Mouse (Mus musculus) kidney, adult 11 months (tissue): ENCODE results near the gene Cdh3.
"Not testable (repeated sequence)": the region's sequence is repeated elsewhere in the genome, so short reads cannot be mapped to it uniquely, and the experiment has no call there.

ENCODE experiments used
- DNase-seq: peaks from one replicate; pipeline ENCODE4 v3.0.0; 2022

Gene Cdh3

DNA sequence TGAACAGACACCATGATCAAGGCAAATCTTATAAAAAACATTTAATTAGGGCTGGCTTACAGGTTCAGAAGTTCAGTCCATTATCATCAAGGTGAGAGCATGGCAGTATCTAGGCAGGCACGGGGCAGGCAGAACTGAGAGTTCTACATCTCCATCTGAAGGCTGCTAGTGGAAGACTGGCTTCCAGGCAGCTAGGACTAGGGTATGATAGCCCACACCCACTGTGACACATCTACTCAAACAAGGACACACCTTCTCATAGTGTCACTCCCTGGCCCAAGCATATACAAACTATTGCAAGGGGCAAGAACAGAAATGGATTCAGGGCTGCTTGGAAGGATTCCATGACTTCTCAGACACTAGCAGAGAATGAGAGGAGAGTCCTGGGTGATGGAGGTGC lies 61.5 kb downstream of the Cdh3 start:
- not testable (repeated sequence) for DNase-seq

DNA sequence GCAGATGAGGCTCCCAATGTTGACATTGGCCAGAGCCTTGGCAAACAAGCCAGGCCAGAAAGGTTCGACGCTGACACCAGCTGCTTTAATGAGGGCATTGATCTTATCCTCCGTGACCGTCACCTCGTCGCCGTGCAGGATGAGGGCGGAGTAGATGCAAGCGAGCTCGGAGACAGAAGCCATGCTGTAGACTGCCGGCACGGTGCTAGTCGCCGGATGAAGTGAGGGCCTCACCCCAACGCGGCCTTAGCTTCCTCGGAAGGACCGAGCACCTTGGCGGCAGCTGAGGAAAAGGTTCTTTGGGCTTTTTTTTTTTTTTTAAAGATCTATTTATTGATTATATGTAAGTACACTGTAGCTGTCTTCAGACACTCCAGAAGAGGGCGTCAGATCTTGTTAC lies 62.5 kb downstream of the Cdh3 start, which contains the start of gene Gm10073:
Gene Gm10073, minus strand, starts transcription at position 294 of the 400 bp plus-strand sequence.
- DNase-seq, result not testable (repeated sequence)

DNA sequence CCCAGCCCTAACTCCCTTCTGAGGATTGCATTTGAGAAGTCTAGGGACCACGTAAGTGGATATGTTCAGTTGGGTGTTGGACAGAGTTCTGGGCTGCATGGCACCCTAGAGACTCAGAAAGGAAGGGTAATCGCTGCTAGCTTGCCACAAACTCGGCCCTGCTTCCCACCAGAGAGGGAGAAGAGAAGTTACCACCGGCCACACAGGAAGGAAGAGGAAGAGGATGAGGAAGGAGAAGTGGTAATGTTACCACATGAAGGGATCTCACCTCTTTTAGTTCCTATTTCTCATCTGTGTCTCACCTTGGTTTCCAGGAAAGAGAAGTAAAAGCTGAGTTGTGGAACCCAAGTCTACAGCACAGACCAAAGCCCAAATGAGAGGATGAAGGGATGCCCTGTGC lies 63.6 kb downstream of the Cdh3 start:
- no peak for DNase-seq

DNA sequence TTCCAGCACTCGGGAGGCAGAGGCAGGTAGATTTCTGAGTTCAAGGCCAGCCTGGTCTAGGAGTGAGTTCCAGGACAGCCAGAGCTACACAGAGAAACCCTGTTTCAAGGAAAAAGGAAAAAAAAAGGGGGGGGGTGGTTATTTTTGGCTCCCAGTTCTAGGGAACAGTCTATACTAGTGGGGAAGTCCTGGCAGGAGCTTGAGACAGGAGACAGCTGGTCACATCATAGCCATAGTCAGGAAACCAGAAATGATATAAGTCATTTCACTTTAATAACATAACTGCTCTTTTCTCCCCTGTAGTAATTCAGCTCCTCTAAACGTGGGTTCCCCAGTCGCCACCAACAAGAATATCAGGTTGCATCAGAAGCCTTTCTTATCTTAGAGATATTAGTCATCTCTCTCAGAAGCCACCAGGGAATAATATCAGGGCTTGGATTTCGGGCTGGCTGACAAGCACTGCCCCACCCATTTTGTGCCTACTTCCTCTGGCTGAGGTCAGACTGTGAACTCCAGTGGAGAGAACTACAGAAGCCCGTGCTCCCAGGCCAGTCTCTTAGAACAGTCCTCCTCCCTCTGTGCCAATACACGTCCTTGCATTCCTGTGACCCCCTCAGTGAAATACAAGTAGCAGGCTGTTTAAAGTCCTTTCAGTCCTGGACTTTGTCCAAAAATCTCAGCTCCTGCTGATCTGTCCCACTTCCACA lies 66.3 kb downstream of the Cdh3 start:
- DNase-seq, result peak; percentile 57

DNA sequence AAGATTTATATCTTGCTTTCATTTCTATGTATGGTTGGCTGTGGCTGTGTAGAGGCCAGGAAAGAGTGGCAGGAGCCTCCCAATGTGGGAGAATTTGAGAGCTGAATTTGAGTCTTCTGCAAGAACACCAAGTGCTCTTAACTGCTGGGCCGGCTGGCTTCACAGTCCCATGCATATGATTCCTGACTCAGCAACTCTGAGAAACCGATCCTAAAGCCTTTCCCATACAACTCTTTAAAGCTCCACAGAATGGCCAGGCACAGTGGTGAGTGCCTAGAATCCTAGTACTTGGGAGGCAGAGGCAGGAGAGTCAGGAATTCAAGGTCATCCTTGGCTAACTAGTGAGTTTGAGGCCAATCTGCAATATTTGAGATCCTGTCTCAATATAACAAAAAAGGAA lies 68.8 kb downstream of the Cdh3 start:
- no peak for DNase-seq

DNA sequence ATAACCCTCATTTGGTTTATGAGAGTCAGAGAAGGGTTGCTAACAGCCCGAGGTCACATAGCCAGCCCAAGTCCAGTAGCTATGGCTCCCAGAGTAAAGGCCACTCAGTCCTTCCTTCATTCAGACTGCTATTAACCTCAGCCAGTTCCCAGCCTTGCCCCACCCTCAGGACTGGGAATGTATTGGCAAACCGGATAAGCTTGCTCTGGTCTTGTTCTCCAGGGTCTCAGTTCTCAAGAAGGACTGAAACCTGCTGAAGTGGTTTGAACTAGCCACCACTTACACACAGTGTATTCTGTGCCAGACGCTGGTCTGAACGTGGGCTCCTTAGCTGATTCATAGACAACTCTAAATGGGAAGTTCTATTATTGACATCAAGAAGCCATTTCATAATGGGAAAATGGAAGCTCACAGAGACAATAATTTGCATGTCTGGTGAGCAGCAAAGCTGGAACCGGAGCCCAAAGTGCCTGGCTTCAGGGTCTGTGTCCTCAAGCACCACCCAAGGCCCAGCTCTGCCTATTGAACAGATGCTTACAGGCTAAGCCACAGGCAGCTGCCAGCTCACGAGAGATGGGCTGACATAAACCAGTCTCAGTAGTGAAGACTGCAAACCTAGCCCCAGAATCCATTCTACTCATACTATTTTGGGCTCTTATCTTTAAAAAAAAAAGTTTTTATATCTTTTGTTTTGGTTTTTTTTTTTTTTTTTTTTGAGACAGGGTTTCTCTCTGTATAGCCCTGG lies 70.8 kb downstream of the Cdh3 start:
- DNase-seq, result peak; percentile 45

DNA sequence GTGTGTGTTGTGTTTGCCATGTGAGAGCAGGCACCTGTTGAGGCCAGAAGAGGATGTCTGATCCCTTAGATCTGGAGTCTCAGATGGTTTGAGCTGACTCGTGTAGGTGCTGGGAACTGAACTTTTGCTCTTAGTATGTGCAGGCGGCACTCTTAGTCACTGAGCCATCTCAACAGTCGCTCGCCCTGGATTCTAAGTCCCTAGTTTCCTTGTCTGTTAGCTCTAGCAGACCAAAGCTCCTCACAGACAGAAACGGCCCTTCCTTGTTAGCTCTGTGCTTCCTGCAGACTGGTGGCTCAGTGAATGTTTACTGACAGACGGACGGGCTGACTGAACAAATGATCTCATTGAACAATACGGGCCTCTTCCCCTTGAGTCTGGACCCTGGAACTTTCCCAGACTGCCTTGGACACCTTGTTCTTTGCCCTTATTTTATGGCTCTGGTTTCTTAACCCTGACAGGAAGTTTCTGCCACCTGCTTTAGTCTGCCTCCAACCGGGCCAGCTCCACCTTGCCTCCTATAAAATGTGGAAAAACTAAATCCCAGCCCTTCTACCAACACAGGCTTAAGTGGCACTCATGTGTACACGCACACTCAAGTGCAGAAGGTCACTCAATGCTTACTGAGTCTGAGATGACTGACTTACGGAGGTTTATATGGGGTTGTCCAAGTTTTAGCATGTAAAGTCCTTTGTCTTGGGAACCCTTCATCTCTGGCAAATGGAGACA lies 74.4 kb downstream of the Cdh3 start:
- peak; percentile 63 for DNase-seq

DNA sequence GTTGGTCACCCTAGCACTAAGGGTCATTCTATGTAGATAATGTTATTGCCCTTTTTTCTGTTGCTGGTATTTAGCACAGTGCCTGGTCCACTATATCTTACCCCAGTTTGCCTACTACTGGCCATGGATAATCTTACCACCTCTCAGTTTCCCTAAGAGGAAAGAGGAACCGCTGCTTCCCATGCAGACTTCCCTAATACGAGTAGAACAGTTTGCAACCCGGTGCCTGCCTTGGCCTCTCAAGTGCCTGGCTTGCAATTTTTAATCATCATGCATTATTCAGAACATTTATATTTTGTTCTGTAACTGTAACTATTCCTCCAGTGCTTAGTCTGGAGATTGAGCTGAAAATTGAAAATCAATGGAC lies 75.0 kb downstream of the Cdh3 start:
- no peak for DNase-seq

DNA sequence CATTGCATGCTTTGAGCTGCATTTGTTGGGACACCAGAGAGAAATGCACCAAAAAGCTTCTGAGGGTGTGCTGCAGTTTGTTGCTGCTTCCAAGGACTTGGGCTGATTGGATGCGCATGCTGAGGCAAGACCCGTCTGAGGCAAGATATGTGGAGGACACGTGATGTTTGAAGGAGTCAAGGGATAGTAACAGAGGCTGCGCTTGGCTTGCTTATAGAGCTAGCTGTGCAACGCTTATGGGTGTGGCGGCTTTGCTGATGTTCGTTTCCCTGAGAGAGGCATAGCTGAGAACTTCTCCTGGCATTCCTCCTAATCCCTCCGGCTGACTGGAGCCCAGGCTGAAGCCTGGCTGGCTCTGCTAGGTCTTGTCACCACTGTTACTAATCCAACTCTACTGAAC lies 76.2 kb downstream of the Cdh3 start:
- no peak for DNase-seq

DNA sequence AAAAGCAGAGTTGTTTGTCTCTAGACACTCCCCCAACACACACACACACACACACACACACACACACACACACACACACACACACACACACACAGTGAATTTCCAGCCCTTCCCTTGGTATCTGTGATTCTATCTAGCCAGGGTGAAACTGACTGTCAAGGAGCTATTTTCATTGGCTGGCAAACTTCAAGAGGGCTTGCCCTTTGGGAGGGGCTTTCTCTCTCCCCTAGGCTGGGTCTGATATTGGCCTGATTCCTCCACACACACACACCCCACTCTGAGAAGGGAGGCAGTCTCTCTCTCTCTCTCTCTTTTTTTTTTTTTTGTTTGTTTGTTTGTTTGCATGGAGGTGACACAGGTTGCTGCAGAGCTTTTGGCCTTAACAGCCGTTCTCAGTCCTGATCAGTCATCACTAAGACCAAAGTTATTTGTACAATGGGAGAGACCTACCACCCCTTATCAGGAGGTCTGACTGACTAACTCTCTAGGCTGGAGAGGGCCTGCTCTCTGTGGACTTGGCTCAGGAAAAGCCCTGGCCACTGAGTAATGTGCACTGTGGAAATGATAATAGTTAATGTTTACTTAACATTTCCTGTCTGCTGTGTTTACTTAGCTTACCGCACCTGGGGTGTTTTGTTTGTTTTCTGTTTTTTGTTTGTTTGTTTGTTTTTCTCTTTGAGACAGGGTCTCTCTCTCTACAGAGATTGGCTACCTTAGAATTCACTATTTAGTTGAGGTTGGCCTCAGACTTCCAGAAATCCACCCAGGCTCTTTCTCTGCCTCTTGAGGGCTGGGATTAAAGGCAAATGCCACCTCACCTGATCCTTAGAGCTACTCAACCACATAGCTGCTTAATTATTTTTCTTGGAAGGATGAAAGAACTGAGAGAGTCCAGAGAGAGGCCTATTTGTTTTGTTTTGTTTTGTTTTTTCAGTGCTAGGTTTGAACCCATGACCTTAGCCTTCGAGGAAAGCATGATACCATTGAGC lies 78.0 kb downstream of the Cdh3 start:
- no peak for DNase-seq

DNA sequence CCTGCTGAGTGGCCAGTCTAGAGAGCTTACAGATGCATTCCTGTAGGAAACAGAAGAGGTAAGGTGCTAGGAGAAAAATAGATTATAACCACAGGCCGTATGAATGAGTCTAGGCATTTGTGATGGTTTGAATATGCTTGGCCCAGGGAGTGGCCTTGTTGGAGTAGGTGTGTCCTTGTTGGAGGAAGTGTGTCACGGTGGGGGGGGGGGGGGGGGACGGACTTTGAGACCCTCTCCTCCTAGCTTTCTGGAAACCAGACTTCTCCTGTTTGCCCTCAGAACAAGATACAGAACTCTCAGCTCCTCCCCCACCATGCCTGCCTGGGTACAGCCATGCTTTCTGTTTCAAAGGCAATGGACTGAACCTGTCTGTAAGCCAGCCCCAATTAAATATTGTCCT lies 81.8 kb downstream of the Cdh3 start:
- DNase-seq, result no peak

DNA sequence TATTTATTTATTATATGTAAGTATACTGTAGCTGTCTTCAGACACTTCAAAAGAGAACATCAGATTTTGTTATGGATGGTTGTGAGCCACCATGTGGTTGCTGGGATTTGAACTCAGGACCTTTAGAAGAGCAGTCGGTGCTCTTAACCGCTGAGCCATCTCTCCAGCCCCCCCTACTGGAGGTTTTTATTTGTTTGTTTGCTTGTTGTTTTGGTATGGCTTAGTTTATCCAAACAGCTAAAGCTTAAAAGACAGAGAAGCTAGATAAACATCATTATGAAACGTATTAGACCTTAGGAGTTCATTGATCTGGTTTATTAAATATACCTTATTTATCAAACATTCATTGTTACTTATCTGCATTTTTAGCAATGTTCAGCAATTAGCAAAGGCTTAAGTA lies 84.9 kb downstream of the Cdh3 start:
- DNase-seq, result not testable (repeated sequence)

DNA sequence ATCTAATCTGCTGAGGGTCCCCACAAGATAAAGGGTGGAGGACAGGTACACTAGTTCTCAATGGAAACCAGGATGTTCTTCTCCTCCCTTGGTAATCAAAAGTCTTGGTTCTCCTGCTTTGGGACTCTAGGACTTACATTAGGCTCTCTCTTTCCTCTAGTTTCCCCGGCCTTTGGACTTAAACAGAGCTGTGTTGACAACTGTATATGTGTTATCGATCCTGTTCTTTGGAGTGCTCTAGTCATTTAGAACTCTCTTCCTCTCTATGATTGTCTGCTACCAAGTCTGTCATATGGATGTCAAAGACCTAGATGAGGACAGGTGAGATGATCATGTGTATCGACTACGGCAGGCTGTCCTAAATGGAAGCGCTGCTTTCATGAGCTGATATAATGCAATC lies 86.4 kb downstream of the Cdh3 start:
- DNase-seq, result no peak

DNA sequence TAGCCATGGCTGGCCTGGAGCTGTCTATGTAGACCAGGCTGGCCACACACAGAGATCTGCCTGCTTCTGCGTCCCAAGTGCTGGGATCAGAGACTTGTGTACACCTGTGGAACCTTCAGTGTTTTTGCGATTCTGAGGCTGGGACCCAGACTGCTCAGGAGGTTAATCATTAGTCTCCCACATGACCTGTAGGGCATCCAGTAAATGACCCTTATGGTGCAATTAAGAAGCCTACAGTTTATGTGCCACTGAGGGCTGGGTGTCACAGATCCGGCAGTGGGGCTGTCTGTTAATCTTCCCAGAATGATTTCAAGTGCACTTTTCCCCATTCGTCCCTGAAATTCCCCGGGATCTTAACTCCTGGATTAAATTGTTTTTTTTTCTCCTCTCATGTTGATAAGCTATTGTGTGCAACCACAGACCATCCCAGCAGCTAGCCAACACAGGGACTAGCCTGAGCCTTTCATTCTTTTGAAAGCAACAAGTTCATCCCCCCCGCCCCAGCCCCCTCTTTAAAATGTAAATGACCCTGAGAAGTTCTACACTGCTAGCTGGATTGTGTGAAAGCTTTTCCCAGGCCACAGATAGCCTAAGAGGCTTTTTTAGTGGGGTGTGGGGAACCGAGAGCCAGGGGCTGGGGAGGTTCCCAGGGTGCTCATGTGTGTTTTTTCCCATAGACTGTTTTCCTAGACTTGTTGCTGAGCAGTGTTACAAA lies 88.7 kb downstream of the Cdh3 start:
- no peak for DNase-seq

DNA sequence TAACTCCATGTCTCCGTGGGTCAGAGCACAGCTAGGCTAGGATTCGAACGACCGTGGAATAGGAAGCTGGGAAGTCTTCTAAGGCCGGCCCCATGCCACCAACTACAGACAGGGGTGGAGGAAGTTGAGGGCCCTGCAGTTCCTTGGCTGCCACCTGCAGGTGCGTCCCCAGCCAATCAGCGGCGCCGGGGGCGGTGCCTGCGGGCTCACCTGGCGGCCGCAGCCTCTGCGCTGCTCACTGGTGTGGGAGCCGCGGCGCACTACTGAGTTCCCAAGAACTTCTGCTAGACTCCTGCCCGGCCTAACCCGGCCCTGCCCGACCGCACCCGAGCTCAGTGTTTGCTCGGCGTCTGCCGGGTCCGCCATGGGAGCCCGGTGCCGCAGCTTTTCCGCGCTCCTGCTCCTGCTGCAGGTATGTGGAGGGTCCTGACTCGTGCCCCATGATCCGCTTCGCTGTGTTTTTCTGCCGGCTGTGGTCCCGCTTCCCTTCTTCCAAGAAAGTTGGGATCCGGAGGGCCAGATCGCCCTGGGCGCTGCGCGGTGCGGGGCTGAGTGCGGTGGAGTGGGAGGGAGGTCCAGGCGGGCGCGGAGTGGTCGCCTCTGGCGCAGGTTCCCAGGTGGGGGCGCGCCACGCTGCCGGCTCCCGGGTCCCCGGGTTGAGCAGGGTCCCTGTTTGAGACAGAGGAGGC lies 92.6 kb downstream of the Cdh3 start, which contains the start of gene Cdh1:
Gene Cdh1, plus strand, starts transcription at position 221 of the 689 bp plus-strand sequence.
- peak; percentile 94 for DNase-seq

DNA sequence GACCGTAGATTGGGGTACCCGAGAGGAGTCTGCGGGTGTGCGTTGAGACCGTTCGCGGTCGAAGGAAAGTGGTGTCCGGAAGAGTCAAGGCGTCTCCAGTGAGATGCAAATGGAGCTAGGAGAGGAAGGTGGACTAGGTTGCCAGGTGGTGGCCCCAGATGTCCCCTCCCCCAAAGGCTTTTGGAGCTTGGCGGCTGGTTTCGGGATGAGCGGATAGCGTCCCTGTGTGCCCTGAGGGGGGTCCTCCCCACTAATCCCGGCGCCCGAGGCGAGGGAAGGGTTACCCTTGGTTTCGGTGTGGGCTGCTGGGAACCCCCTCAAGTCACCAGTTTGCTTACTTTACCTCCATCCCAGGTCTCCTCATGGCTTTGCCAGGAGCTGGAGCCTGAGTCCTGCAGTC lies 93.2 kb downstream of the Cdh3 start:
- no peak for DNase-seq

DNA sequence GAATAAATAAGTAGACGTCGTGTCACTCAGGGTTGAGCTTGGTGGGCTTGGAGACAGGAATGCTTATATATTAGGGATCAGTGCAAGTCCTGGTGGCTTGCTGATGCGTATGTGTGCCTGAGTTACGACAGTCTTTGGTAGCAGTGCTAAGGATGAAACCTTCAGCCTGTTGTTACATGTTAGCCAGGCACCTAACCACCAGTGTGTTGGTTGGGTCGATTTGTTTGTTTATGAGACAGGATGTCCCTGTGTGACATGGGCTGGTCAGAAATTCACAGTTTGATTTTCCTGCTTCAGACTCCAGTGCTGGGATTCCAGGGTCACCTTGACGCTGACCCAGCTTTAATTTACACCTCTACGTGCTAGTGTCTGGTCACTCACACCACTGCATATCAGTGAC lies 95.0 kb downstream of the Cdh3 start:
- DNase-seq, result no peak

DNA sequence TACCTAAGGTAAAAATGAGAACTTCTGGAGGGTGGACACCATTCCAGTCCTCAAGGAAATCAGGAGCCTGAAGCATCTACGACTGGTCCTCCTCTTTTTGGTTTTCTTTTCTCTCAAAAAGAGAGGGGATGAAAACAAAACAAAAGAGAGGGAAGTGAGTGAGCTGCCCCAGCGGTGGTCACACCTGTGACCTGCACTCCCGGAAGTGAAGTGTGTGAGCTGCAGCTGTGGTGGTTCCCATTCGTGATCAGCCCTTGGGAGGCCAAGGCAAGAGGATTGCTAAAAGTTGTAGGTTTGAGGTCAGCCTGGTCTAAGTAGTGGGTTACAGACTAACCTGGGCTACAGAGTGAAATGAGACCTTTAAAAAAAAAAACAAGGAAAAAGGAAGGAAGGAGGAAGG lies 95.4 kb downstream of the Cdh3 start:
- DNase-seq, result no peak

DNA sequence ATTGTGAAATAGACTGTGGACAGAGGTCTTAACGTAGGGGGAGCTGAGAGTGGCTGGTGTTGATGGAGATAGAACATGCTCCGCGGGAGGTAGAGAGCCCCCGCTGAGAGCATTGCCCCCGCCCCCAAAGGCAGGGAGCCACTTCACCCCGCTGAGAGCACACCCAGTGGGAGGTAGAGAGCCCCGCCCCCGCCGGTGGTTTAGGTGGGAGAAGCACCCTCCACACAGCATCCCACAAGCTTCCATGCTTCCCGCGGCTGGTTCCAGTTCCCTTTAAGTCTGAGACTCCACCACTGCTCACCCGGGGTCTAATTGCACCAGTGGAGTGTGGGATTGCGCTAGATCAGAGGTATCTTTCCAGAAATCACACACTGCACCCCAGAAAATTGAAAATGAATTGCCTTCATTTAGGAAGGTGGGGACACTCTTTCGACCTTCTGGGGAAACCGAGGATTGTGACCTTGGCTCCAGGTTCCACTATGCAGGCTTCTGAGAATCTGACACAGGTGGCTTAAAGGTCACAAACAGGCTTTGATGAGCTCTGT lies 96.0 kb downstream of the Cdh3 start:
- no peak for DNase-seq
